Mouse (Mus musculus) Patski (cell line): ENCODE results near the gene Mphosph9. TPM values are rescaled to one million over a fixed set of nuclear protein-coding genes. Genes with fewer than 3 reads are reported as not detected.

Experiments
- ATAC-seq: fragments of 100-300 bp; one replicate; pipeline ENCODE4 v1.8.0; 2021
- CTCF ChIA-PET: fragments of 350-600 bp; sonication (Branson Sonifier 250); formaldehyde crosslinking; loops from one replicate; lab custom pipeline; 2022; ENCODE audit warnings: inconsistent platforms; lab: Charles Lee
- POLR2A ChIA-PET: fragments of 350-600 bp; sonication (Branson Sonifier 250); formaldehyde crosslinking; loops from one replicate; lab custom pipeline; 2022; ENCODE audit warnings: antibody characterized with exemption, inconsistent platforms; lab: Charles Lee
- DNase-seq: peaks from one replicate; pipeline ENCODE4 v3.0.0-alpha.2; 2011; ENCODE audit warnings: low read depth, low spot score
- H3K27me3 ChIP-seq: fragments of 371-371 bp; one replicate; pipeline ENCODE4 v1.5.1; 2021
- CTCF ChIP-seq: fragments of 100-300 bp; IDR thresholded peaks from one replicate; pipeline ENCODE4 v1.5.1; 2021
- in situ Hi-C: fragments of 300-500 bp; cut with MboI; formaldehyde crosslinking; loops from 3 replicates; pipeline ENCODE4 v1.11.1; 2018; ENCODE audit warnings: low pct_unique_long_range_greater_than_20kb, mixed read lengths
- polyA plus RNA-seq: library from polyadenylated mRNA; unstranded; gene quantifications from one replicate; pipeline ENCODE4 v1.2.3, GENCODE M21; 2021

Gene Mphosph9
- polyA plus RNA-seq, 1 experiment from 2014 or later: 14.0 TPM

- ChIA-PET CTCF (interaction anchor here (0.9 to 4.3 kb wide), 2 partner anchors 9 to 15 kb away, joined by 3 to 14 read pairs; no protein-coding TSS in a partner anchor), POLR2A (interaction anchor here (1.0 kb wide), 1 partner anchor 121 kb away, joined by 3 read pairs; no protein-coding TSS in a partner anchor)
- in situ Hi-C loops: no loop called here
- DNase-seq: no peak
- TF ChIP-seq CTCF: peak; percentile 55
- H3K27me3 ChIP-seq: no peaks in the 10 kb centered on the region
- no peak for ATAC-seq
These were observed 43.4 kb downstream of the Mphosph9 start for GRCm38 (mm10) chr5:124284330-124284729.

GRCm38 (mm10) chr5:124282854-124283253, 44.9 kb downstream of the Mphosph9 start:
- no peak for TF ChIP-seq CTCF
- H3K27me3 ChIP-seq: no peaks in the 10 kb centered on the region
- CTCF ChIA-PET: interaction anchor here (0.9 to 1.1 kb wide), 2 partner anchors 18 to 119 kb away, joined by 5 read pairs; no protein-coding TSS in a partner anchor
- ATAC-seq: no peak
- in situ Hi-C loops: no loop called here
- POLR2A ChIA-PET: interaction anchor here (0.6 kb wide), 1 partner anchor 77 kb away, joined by 5 read pairs; no protein-coding TSS in a partner anchor
- DNase-seq: no peak

GRCm38 (mm10) chr5:124270226-124270625, 57.5 kb downstream of the Mphosph9 start:
- ATAC-seq: no peak
- ChIA-PET CTCF (interaction anchor here (1.8 to 2.0 kb wide), 2 partner anchors 9 to 10 kb away, joined by 6 to 8 read pairs; no protein-coding TSS in a partner anchor), POLR2A (no interaction called here)
- in situ Hi-C loops: no loop called here
- TF ChIP-seq CTCF: no peak
- no peaks in the 10 kb centered on the region for H3K27me3 ChIP-seq
- DNase-seq: no peak

GRCm38 (mm10) chr5:124269661-124270060, 58.1 kb downstream of the Mphosph9 start:
- in situ Hi-C loops: no loop called here
- no peak for DNase-seq
- ChIA-PET CTCF (interaction anchor here (1.3 to 2.0 kb wide), 3 partner anchors 9 to 17 kb away, joined by 4 to 8 read pairs (median 6); no protein-coding TSS in a partner anchor), POLR2A (no interaction called here)
- ATAC-seq: no peak
- no peak for TF ChIP-seq CTCF
- H3K27me3 ChIP-seq: no peaks in the 10 kb centered on the region

GRCm38 (mm10) chr5:124267652-124268051, 60.1 kb downstream of the Mphosph9 start:
- ChIA-PET POLR2A (no interaction called here), CTCF (no interaction called here)
- no peak for TF ChIP-seq CTCF
- no peaks in the 10 kb centered on the region for H3K27me3 ChIP-seq
- in situ Hi-C loops: no loop called here
- no peak for ATAC-seq
- DNase-seq: no peak

GRCm38 (mm10) chr5:124266821-124267220, 61.0 kb downstream of the Mphosph9 start:
- no peak for ATAC-seq
- DNase-seq: no peak
- no peaks in the 10 kb centered on the region for H3K27me3 ChIP-seq
- ChIA-PET POLR2A (interaction anchor here (0.5 to 1.0 kb wide), 2 partner anchors 10 to 83 kb away, joined by 4 to 5 read pairs; no protein-coding TSS in a partner anchor), CTCF (no interaction called here)
- in situ Hi-C loops: no loop called here
- no peak for TF ChIP-seq CTCF

GRCm38 (mm10) chr5:124263246-124263645, 64.5 kb downstream of the Mphosph9 start:
- no peak for TF ChIP-seq CTCF
- ChIA-PET CTCF (interaction anchor here (1.2 kb wide), 1 partner anchor 22 kb away, joined by 4 read pairs; no protein-coding TSS in a partner anchor), POLR2A (no interaction called here)
- no peak for ATAC-seq
- DNase-seq: no peak
- in situ Hi-C loops: no loop called here
- H3K27me3 ChIP-seq: no peaks in the 10 kb centered on the region

DNA sequence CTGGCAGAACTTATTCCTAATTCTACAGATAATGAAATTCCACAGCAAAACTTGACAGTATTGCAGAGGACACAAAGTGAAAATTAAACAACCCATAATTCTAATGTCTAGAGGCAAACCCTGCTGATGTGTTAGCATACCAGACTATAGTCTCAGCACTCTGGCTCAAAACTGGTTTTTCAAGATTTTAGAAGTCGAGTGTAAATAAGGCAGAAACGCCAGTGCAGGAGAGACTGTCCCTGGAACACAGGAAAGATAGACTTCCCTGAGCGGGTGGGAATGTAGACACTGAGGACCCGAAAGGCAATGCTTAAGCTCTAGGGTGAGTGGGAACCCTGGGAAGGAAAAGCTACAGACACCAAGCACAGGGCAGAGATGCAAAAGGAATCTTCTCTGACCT, 65.7 kb downstream of the Mphosph9 start:
- ChIA-PET POLR2A (no interaction called here), CTCF (interaction anchor here (1.1 kb wide), 1 partner anchor 100 kb away, joined by 3 read pairs; no protein-coding TSS in a partner anchor)
- in situ Hi-C loops: no loop called here
- no peak for TF ChIP-seq CTCF
- ATAC-seq (no peak), DNase-seq (no peak)
- no peaks in the 10 kb centered on the region for H3K27me3 ChIP-seq

- peak; percentile 62 for TF ChIP-seq CTCF
- H3K27me3 ChIP-seq: no peaks in the 10 kb centered on the region
- DNase-seq (no peak), ATAC-seq (no peak)
- in situ Hi-C loops: loop anchor here (5.0 kb wide), 1 partner anchor 97 kb away; no protein-coding TSS in a partner anchor
- ChIA-PET POLR2A (interaction anchor here (3.4 kb wide), 1 partner anchor 9 kb away, joined by 13 read pairs; the partner anchor contains the start of gene Pitpnm2), CTCF (interaction anchor here (0.7 to 2.9 kb wide), 9 partner anchors 8 to 148 kb away, joined by 3 to 28 read pairs (median 6); partner anchors contain the start of gene Ogfod2)
These were observed 68.6 kb downstream of the Mphosph9 start for GRCm38 (mm10) chr5:124259133-124259532.

GRCm38 (mm10) chr5:124258026-124258425, 69.7 kb downstream of the Mphosph9 start:
- POLR2A ChIA-PET: interaction anchor here (0.6 kb wide), 1 partner anchor 66 kb away, joined by 4 read pairs; no protein-coding TSS in a partner anchor
- CTCF ChIA-PET: interaction anchor here (1.2 to 2.7 kb wide), 3 partner anchors 7 to 95 kb away, joined by 4 to 28 read pairs (median 6); no protein-coding TSS in a partner anchor
- no peak for ATAC-seq
- DNase-seq: no peak
- no peaks in the 10 kb centered on the region for H3K27me3 ChIP-seq
- in situ Hi-C loops: loop anchor here (5.0 kb wide), 1 partner anchor 96 kb away; no protein-coding TSS in a partner anchor
- no peak for TF ChIP-seq CTCF

GRCm38 (mm10) chr5:124255141-124255540, 72.6 kb downstream of the Mphosph9 start:
- POLR2A ChIA-PET: no interaction called here
- CTCF ChIA-PET: interaction anchor here (7.6 kb wide), 1 partner anchor 93 kb away, joined by 30 read pairs; no protein-coding TSS in a partner anchor
- DNase-seq: no peak
- in situ Hi-C loops: loop anchor here (5.0 kb wide), 1 partner anchor 93 kb away; no protein-coding TSS in a partner anchor
- no peaks in the 10 kb centered on the region for H3K27me3 ChIP-seq
- no peak for TF ChIP-seq CTCF
- no peak for ATAC-seq
